Mouse (Mus musculus) cerebellum, adult 11 months (tissue): ENCODE results near the gene Sphk2.

Source experiments
- DNase-seq: peaks from one replicate; pipeline ENCODE4 v3.0.0; 2022

Gene Sphk2

DNA sequence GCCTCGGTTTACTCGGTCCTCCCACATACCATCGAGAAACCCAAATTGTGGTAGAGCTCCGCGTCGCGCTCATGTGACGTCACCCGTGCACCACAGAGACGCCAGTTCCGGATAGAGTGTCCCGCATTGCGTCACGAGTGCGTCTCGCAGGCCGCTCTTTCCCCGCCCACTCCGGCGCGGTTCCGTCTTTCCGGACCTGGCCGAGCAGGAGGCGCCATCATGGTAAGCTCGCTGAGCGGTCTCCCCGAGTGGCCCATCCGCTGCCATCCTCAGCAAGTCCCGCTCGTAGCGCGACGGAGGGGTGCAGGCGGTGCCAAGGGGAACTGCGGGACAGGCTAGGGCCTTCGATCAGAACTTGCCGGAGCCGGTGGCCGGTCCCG, at the start of gene Sphk2:
Sphk2 (minus strand) TSS at position 85 of the 380 bp plus-strand sequence.
- peak; percentile 98 for DNase-seq

DNA sequence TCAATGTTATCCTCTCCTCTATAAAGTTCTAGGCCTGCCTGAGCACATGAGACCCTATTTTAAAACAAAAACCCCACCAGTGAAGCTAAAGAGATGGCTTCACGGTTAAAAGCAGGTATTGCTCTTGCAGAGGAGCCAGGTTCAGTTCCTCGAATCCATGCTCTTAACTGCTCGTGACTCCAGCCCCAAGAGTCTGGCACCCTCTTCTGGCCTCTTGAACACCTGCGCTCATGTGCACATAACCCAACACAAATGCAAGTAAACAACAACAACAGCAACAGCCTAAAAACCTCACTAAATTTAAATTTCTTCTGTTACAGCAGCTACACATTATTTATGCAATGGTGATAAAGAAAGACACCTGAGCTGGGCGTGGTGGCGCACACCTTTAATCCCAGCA, 49.7 kb upstream of the Sphk2 start:
- no peak for DNase-seq

DNA sequence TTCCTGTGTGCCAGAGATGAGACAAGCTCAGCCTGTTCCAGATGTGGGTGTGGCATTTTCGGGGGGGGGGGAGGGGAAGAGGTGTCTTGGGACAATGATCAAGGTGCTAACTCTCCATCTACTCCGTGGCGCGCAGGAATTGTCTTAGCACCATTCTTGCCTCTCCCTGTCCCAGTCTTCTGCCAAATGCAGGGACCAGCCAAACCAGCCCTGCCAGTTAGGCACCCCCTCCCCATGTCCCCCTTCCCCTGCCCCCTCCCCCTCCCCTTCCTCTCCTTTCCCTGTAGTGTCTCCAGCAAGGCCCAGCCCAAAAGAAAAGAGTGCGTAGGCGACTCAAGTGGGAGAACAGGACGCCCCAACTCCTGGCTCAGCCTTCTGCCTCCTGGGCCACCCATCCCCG, 49.0 kb upstream of the Sphk2 start:
- no peak for DNase-seq

DNA sequence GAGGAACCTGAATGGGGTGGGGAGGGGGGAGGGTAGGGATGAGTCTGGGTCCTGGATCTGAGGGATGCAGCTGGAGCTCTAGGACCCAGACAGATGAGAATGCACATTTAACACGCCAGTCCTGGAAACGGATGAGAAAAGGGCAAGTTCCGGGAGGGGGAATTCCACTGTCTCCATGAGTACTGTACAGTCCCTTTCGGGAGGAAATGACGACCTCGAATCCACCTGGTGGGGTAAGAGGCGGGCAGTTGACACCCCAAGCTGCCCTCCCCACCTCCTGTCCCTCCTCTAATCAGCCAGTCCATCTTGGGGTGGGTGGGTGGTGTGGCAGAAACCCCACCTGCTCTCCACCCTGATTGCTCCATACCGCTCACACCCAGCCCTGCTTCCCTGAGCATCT, 48.2 kb upstream of the Sphk2 start:
- DNase-seq, result no peak

- DNase-seq, result no peak
Measured at GRCm38 (mm10) chr7:45760151-45760550, 42.3 kb upstream of the Sphk2 start.

- no peak for DNase-seq
Measured at GRCm38 (mm10) chr7:45759400-45759799, 41.6 kb upstream of the Sphk2 start.

GRCm38 (mm10) chr7:45755703-45756102, 37.9 kb upstream of the Sphk2 start:
- no peak for DNase-seq

DNA sequence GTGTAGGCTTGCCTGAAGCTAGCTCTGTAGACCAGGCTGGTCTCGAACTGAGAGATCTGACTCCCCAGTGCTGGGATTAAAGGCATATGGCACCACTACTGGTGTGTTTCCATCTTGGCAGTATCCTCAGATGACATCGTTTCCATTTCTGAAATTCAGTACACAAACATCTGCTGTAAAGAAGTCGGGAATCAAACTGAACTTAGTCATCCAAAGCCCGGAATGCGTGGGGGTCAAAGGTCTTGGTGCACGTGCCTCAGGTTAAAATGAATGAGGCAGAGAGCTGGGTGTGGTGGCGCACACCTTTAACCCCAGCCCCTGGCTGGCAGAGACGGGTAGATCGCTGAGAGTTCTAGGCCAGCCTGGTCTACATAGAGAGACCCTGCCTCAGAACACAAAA, 32.4 kb upstream of the Sphk2 start:
- no peak for DNase-seq

GRCm38 (mm10) chr7:45749401-45749800, 31.6 kb upstream of the Sphk2 start:
- DNase-seq, result no peak

- no peak for DNase-seq
Measured at GRCm38 (mm10) chr7:45748110-45748509, 30.3 kb upstream of the Sphk2 start.

DNA sequence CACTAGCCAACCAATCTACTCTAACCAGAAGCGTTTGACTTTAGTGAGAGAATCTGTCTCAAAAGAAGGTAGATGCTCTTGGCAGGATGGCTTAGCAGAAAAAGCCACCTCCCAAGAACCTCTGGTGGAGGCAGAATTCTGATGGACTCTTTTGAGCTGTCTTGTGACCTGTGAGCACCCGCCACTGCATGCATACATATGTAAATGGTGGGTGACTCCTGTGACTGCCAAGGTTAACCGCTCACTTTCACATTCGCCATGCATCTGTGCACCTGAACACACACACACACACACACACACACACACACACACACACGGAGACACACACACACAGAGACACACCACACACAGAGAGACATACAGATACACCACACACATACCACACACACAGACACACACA, 29.6 kb upstream of the Sphk2 start:
- DNase-seq, result no peak

- DNase-seq, result no peak
Measured at GRCm38 (mm10) chr7:45746518-45746917, 28.7 kb upstream of the Sphk2 start.

GRCm38 (mm10) chr7:45744387-45744786, 26.6 kb upstream of the Sphk2 start:
- peak; percentile 68 for DNase-seq

DNA sequence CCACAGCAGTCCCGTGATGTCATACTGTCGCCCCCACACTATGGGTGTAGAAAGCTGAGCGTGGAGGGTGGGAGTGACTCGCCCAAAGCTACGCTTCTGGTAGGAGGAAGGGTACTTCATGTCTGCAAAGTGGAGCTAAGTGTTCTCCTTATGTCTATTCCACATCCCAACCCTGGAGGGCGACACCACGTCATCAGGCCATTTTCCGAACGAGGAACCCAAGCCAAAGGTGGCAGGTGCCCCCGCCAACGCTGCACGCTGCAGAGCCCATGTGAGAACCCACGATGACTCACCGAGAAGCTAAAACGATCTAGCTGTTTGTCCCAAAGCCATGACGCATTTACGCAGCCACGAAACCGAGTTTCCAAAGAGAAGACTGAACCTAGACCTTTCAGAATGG, 24.5 kb upstream of the Sphk2 start:
- DNase-seq, result no peak

- no peak for DNase-seq
Measured at GRCm38 (mm10) chr7:45741777-45742176, 24.0 kb upstream of the Sphk2 start.

GRCm38 (mm10) chr7:45741308-45741707, 23.5 kb upstream of the Sphk2 start:
- DNase-seq, result no peak

DNA sequence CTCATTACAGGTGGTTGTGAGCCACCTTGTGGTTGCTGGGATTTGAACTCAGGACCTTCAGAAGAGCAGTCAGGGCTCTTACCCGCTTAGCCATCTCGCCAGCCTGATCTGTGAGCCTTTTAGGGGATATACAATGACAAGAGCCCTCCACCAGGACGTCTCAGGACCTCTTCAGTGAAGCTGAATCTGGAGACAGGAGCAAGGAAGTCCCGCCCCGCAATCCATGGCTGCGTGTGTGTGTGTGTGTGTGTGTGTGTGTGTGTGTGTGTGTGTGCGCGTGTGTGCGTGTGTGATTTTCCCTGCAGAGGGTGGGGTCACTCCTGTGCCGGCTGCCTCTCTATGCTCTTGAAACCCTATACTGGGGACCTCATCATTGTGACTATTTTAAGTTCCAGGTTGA, 22.0 kb upstream of the Sphk2 start:
- no peak for DNase-seq

DNA sequence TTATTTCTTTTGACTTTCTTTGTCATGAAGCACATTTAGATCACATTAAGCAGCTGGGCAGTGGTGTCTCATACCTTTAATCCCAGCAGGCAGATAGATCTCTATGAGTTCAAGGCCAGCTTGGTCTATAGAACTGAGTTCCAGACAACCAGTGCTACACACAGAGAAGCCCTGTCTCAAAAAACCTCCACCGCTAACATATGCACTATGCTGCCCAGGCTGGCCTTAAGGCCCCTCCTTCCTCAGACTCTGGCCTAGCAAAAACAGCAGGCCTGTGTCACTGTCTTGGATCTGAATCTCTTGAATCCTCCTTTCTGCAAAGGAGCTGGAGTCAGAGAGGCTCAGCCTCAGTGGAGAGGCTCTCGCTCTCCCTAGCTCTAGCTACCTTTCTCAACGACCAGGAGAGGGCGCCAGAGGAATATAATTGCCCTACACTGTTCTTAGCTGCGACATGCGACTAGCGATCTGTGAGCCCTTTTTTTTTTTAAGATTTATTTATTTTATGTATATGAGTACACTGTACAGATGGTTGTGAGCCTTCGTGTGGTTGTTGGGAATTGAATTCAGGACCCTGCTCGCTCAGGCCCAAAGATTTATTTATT, 21.5 kb upstream of the Sphk2 start:
- peak; percentile 79 for DNase-seq

DNA sequence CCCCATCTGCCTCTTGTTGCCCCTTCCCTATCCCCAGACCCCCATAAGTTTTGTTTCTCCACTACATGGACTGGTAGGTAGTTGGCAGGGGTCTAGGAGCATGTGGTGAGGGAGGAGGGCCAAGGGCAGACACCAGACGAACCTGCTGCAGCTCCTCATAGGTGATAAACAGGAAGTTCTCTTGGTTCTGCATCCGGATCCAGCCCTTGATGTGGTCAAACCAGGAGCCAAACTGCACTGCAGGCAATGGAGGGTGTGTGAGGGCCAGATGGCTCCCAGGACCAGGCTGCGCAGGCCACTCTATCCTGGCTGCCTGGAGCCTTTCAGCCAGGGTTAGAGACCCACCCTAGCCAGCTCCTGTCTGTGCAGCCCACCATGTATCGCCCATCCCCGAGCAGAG, 15.7 kb upstream of the Sphk2 start:
- DNase-seq, result no peak

DNA sequence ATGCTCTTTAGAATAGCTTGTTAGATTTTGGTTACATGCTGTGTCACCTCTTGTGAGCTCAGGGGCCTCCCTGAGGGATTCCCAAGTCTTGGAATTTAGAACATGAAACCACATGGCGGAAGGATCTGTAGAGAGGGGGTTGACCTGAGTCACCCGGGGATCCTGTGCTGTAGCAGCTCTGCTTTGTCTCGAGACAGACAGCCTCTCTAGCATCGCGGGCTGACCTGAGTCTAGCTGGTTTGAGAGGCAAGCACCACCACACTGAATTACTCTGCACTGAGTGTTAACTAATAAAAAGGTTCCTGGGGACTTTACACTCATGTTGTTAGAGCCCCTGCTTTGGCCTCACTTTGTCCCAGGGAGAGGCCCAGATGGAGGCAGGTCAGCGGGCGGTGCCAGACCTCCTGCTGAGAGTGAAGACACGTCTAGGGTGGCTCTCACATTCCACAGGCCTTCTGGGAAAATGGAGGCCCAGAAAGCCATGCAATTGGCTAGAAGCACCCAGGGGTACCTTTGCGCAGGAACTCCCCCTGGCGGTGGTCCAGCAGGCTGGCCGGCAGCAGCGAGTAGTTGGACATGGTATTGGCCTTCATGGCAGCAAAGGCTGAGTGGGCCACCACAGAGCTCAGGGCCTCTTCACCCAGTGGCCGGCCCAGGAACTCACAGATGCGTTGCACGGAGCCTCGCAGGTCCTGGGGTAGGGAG, 13.1 kb upstream of the Sphk2 start:
- no peak for DNase-seq

GRCm38 (mm10) chr7:45727625-45728024, 9.8 kb upstream of the Sphk2 start:
- DNase-seq, result no peak

GRCm38 (mm10) chr7:45726419-45726818, 8.6 kb upstream of the Sphk2 start:
- no peak for DNase-seq

DNA sequence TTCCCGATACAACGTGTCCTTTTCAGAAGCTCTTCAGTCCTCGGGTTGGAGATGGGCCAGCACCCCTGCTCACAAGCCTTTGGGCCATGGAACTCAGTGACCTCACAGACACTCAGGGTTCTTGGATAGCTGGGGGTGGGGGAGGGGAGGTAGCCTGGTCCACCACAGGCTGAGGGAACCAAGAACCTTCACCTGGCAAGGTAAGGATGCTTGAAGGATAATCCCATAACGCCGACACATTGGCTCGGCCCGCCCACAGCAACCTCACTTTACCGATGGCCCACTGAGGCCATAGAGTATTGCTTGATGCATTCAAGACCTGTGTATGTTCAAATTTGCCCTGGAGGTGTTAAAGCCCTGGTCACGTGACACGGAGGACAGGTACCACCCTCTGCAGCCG, 7.9 kb upstream of the Sphk2 start, which contains the start of gene Spaca4:
Spaca4 (minus strand) TSS at position 101 of the 400 bp plus-strand sequence.
- no peak for DNase-seq

GRCm38 (mm10) chr7:45725151-45725550, 7.3 kb upstream of the Sphk2 start:
- no peak for DNase-seq

- no peak for DNase-seq
Measured at GRCm38 (mm10) chr7:45723781-45724180, 6.0 kb upstream of the Sphk2 start.
